Mouse (Mus musculus) liver, embryonic 14.5 days (tissue): ENCODE data around the gene Tpp2.

Experiments used
- CTCF ChIP-seq: IDR thresholded peaks from 2 replicates; pipeline ENCODE4 v1.5.1; 2016; ENCODE audit warnings: antibody characterized with exemption, low read depth, control low read depth
- EP300 ChIP-seq: IDR thresholded peaks from 2 replicates; pipeline ENCODE4 v1.6.1; 2016; ENCODE audit warnings: antibody characterized with exemption, low read depth

DNA sequence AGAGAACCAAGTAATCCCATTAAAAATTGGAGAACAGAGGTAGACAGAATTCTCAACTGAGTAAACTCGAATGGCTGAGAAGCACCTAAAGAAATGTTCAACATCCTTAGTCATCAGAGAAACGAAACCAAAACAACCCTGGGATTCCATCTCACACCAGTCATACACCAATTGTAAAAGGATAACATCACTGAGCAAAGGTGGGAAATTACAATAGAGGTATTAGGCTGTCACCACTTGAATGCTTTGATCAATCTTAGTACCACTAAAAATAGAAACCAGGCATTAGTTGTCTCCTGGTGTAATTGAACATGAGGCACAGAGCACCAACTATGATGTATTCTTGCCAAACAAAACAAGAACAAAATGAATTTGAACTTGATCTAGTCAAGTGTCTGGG lies 98.8 kb downstream of the Tpp2 start:
- TF ChIP-seq CTCF, result no peak
- no peak for TF ChIP-seq EP300
